Mouse (Mus musculus) gastrocnemius, adult 2 months (tissue): Measurements from ENCODE around the gene Bsph2. TPM values are rescaled to one million over a fixed set of nuclear protein-coding genes. Genes with fewer than 3 reads are reported as not detected.

Experiments
- DNase-seq: peaks from one replicate; pipeline ENCODE4 v3.0.0; 2022
- H3K27ac ChIP-seq: fragments of 200-600 bp; 2 replicates; pipeline ENCODE4 v1.8.1; 2022; ENCODE audit warnings: mild to moderate bottlenecking
- H3K4me3 ChIP-seq: fragments of 200-600 bp; 2 replicates; pipeline ENCODE4 v1.8.1; 2022; ENCODE audit warnings: mild to moderate bottlenecking, moderate library complexity
- CTCF ChIP-seq: fragments of 200-600 bp; IDR thresholded peaks from 2 replicates; pipeline ENCODE4 v1.8.1; 2022; ENCODE audit warnings: antibody characterized with exemption, mild to moderate bottlenecking, moderate library complexity
- intact Hi-C: fragments of 180-260 bp; cut with DNase I; formaldehyde crosslinking; loops from one replicate; pipeline ENCODE4 v1.15.1; 2025
- long read RNA-seq, 2 experiments: library from polyadenylated mRNA; stranded (forward); transcript quantifications; one replicate each; pipeline ENCODE4 v2.0.0; 2021
- total RNA-seq, 2 experiments: library from RNA; stranded (reverse); gene quantifications; 2 replicates each; pipeline ENCODE4 v1.2.3; 2021

The Bsph2 gene
- not detected for total RNA-seq
- long read RNA-seq, experiment 1 = 0 reads
- long read RNA-seq, experiment 2 = 0 reads

- DNase-seq = no peak
- H3K4me3 ChIP-seq = no peak within 1 kb of the TSS
- no peak for TF ChIP-seq CTCF
These were observed at the start of gene Bsph2 for GRCm38 (mm10) chr7:13570967-13571366. Gene Bsph2 (minus strand): TSS chr7:13571067.

GRCm38 (mm10) chr7:13511539-13511938 lies 59.3 kb downstream of the Bsph2 start:
- intact Hi-C loops = loop anchor here (2.0 kb wide), 1 partner anchor 223 kb away; no protein-coding TSS in a partner anchor
- DNase-seq = no peak
- no peak overlapping the region for H3K4me3 ChIP-seq
- peak; percentile 52 for TF ChIP-seq CTCF
- no peak overlapping the region for H3K27ac ChIP-seq

More at GRCm38 (mm10) chr7:13570967-13571366, at the start of gene Bsph2:
- intact Hi-C loops = no loop called here
- no peak within 1 kb of the TSS for H3K27ac ChIP-seq

Other genes starting within 250 kb of the Bsph2 start
- gene Pla2g4c, start 246.4 kb downstream of the Bsph2 start, total RNA-seq = under 1 TPM in 1 of 2 experiments, not detected in 1; 0.14 TPM
- gene Cabp5, start 172.9 kb downstream of the Bsph2 start, total RNA-seq = not detected
- not detected for gene Bsph1, start 120.2 kb downstream of the Bsph2 start, total RNA-seq
- not detected for gene Sult2a5, start 52.9 kb upstream of the Bsph2 start, total RNA-seq
- not detected for gene Sult2a2, start 162.4 kb upstream of the Bsph2 start, total RNA-seq